Mouse (Mus musculus): ENCODE measurements around the gene Hhatl.

DNA sequence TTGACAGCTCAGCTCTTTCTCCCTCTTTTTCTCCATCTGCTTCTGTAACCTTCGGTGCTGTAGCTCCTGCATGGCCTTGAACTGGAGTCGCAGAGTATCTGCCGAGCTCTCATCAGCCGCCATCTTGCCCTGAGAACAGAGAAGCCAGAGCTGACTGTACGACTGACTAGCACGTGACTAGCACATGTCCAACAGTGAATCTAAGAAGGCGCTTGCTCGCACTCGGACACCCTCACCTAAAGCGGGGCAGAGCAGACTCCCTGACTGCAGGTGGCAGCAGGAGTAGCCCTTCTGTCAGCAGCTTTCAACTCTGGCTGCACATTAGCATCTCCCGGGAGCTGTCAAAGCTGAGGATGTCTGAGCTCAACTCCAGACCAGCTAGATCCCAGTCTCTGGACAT lies 41.5 kb upstream of the Hhatl start:
- no peak for TF ChIP-seq CTCF (IDR thresholded peaks at IDR 0.05; ENCODE audit: control insufficient read depth, insufficient read depth, insufficient read length)
- TF ChIP-seq CEBPB (IDR thresholded peaks at IDR 0.05; ENCODE audit: low read depth): no peak
- TF ChIP-seq USF1 (IDR thresholded peaks at IDR 0.05; ENCODE audit: low read depth): no peak
- no peak for TF ChIP-seq MAX (IDR thresholded peaks at IDR 0.05)
- no peak for TF ChIP-seq MYOG (IDR thresholded peaks at IDR 0.05; ENCODE audit: control insufficient read depth, extremely low read depth, insufficient read length)

Data from C2C12 (cell line).